Mouse (Mus musculus): ENCODE results near the gene Stk24.
"Not testable (repeated sequence)": the region's sequence is repeated elsewhere in the genome, so short reads cannot be mapped to it uniquely, and the experiment has no call there.

Stk24 gene

DNA sequence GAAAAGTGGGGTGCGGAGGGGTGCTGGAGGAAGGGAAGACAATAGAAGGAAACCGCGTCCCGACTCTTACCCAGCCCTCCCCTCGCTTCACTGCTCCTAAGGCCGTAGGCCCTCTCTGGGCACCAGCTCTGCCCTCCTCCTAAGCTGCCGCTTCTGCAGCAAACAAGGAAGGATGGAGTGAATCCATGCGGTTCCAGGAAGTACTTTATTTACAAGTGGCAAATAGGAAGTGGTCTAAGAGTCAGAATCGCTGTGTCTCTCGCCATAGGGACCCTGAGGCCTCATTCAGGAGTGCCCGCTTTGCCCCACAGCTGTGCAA, at the start of gene Stk24:
TSS of gene Stk24 (minus strand) at position 185 of the 319 bp plus-strand sequence.
- in situ Hi-C loops (cut with MboI; ENCODE audit: unreplicated experiment in 2 of 2) = loop anchor here (5.0 to 25.0 kb wide), 5 partner anchors 37 to 1183 kb away; no protein-coding TSS in a partner anchor

GRCm38 (mm10) chr14:121428148-121428547, 48.3 kb upstream of the Stk24 start:
- in situ Hi-C loops (cut with MboI; ENCODE audit: unreplicated experiment in 2 of 2) = loop anchor here in 1 of 2 experiments (5.0 kb wide), 1 partner anchor 151 kb away; no protein-coding TSS in a partner anchor

DNA sequence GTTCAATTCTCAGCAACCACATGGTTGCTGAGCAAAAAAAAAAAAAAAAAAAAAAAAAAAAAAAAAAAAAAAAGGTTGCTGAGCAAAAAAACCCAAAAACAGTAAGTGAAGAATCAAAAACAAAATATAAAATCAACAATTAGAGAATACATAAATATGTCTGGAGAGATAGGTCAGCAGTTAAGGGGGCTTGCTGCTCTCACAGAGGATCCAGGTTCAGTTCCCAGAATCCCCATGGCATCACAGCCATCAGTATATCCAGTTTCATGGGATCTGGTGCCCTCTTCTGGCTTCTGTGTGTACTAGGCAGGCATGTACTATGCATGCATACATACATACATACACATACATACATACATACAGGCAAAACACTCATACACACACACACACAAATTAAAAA, 46.9 kb upstream of the Stk24 start:
- in situ Hi-C loops (cut with MboI; ENCODE audit: unreplicated experiment in 2 of 2) = loop anchor here in 1 of 2 experiments (5.0 kb wide), 1 partner anchor 149 kb away; no protein-coding TSS in a partner anchor

DNA sequence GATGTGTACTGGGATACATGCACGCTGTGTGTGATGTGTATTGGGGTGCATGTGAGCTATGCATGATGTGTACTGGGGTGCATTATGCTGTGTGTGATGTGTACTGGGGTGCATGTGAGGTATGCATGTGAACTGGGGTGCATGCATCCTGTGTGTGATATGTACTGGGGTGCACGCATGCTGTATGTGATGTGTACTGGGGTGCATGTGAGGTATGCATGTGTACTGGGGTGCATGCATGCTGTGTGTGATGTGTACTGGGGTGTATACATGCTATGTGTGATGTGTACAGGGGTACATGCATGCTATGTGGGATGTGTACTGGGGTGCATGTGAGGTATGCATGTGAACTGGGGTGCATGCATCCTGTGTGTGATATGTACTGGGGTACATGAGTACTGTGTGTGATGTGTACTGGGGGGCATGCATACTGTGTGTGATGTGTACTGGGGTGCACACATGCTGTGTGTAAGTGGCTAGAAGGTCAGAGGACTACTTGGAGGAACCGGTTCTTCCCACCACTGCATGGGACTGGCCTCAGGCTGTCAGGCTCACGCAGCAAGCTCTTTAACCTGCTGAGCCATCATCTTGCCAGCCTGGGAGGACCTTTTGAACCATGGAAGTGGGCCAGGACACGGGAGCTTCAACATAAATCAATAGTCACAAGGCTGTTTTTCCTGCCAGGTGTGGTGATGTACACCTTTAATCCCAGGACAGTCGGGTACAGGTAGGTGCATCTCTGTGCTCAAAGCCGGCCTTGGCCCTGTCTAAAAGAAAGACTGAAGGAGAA, 45.4 kb upstream of the Stk24 start:
- in situ Hi-C loops (cut with MboI; ENCODE audit: unreplicated experiment in 2 of 2) = loop anchor here in 1 of 2 experiments (5.0 kb wide), 1 partner anchor 148 kb away; no protein-coding TSS in a partner anchor

DNA sequence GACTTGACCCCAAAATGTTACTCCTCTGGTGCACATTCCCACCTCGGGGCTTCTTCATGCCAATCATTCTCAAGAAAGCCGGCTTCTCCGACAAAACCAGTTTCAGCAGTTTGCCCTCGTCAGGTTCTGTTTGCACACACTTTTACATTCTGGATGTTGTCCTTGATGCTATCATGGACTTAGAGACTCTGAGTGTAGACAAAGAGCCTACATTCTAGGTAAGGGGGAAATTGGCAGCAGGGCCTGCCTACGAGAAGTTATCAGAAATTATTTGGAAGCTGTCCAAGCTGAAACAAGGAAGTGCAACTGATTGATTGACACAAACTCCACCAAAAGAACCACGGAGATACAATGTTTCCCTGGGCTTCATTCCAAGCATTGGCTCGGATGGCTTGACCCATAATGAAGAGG, 43.5 kb upstream of the Stk24 start:
- in situ Hi-C loops (cut with MboI; ENCODE audit: unreplicated experiment in 2 of 2) = no loop called here

DNA sequence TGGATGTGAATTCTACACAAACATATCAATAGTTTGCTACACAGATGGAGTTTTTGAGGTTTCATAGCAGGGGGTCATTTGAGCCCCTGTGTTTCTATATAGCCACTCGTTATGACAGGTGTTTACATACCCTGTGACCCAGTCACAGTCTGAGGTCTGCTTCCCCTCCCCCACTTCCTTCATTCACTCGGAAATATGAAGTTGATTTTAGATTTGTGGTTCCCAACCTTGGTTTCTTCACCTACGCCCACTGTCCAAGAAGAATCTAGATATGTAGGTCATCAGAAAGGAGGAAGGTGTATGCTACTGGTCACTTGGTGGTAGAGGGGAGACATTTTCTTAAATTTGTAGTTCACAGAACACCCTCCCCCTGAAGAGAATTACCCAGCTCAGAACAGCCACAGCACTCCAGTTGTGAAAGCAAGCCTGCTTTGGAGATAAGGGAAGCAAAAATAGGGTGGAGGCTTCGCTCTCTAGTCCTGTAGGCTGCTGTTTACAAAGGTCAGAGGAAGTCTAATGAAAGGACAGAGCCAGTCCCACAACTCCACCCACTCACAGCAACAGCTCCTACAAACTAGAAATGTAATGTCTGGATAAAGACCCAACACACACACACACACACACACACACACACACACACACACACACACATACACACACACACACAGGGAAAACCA, 43.0 kb upstream of the Stk24 start:
- in situ Hi-C loops (cut with MboI; ENCODE audit: unreplicated experiment in 2 of 2) = no loop called here

GRCm38 (mm10) chr14:121422000-121422399, 42.2 kb upstream of the Stk24 start:
- in situ Hi-C loops (cut with MboI; ENCODE audit: unreplicated experiment in 2 of 2) = no loop called here

- in situ Hi-C loops (cut with MboI; ENCODE audit: unreplicated experiment in 2 of 2) = no loop called here
Observed at GRCm38 (mm10) chr14:121417594-121417993, 37.8 kb upstream of the Stk24 start.

DNA sequence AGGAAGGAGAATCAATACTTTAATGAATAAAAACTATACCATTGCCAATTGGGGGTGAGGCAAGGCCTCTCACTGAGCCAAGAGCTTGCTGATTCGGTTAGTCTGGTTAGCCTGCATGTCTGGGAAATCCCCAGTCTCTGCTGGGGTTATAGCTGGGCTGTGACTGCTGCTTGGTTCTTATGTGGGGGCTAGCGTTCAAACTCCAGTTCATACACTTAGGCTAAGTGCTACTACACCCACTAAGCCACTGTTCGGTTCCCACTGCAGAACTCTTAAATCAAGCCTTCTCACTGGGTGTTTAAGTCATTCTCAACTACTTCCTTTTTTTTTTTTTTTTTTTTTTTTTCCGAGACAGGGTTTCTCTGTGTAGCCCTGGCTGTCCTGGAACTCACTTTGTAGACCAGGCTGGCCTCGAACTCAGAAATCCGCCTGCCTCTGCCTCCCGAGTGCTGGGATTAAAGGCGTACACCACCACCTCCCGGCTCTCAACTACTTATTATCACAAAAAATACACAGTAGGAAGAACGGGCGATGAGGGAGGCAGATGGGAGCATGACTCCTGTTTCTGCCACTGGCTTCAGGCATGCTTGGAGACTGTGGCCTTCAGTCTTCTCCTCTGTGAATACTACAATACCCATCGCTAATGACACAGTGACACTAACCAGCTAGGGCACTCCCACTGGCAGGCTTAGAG, 37.0 kb upstream of the Stk24 start:
- in situ Hi-C loops (cut with MboI; ENCODE audit: unreplicated experiment in 2 of 2) = no loop called here

- in situ Hi-C loops (cut with MboI; ENCODE audit: unreplicated experiment in 2 of 2) = no loop called here
Observed at GRCm38 (mm10) chr14:121414635-121415241, 34.9 kb upstream of the Stk24 start.

DNA sequence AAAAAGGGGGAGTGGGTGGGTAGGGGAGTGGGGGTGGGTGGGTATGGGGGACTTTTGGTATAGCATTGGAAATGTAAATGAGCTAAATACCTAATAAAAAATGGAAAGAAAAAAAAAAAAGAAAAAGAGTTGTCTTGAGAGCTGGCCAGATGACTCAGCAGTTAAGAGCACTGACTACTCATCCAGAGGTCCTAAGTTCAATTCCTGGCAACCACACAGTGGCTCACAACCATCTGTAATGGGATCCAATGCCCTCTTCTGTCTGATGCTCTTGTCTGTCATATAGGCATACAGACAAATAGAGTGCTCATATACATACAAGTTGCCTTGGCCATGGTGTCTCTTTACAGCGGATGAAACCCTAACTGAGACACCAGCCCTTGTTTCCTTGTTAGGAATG, 33.9 kb upstream of the Stk24 start:
- in situ Hi-C loops (cut with MboI; ENCODE audit: unreplicated experiment in 2 of 2) = not testable (repeated sequence)

DNA sequence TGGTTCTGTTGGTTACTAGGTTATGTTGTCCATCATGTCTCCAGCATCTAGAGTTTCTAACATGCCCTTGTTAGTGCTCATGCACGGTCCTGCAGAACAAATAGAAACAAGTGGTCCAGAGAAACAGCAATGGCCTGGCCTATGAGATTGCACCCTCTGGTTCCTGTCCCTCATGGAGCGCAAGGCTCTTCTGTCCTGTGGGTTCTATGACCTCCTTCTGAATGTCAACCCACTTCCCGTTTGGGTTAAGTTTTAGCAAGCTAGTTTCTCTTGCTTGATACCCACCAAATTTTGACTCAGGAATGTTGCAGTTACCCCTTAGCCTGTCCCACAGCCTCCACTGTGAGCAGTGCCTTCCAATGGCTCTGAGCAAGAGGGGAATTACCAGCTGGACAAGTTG, 29.1 kb upstream of the Stk24 start:
- in situ Hi-C loops (cut with MboI; ENCODE audit: unreplicated experiment in 2 of 2) = no loop called here

DNA sequence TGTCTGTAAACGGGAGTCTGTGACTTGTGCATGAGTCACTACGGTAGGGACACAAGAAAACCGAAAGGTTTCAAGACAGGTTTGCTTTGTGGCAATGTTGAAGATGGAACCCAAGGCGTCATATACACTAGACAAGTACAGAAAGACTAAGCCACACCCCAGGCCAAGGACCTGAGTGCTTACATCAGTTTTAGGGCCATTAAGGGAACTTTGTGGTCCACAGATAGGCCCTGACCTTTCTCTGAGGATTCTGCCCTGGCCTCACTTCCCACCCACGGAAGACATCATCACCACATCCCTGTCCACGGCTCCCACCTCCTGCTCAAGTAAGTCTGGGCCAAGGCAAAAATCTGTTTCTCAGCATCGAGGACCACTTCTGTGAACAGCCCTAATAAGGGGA, 27.1 kb upstream of the Stk24 start:
- in situ Hi-C loops (cut with MboI; ENCODE audit: unreplicated experiment in 2 of 2) = no loop called here

DNA sequence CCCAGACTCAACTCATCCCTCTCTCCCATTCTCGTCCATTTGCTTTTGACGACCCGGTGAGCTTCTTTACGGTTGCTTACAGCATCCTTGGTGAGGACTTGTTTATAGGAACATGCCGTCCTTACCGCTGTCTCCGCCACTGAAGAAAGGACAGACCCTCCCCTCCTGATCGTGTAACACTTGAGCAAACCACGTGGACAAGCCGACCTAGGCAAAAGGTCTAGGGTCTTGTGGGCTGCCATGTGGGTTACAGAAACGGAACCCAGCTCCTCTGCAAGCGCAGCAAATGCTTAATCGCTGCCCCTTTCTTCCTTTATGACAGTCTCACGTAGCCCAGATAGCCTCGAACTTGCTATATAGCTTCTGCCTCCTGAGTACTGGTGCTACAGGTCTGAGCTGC, 25.7 kb upstream of the Stk24 start:
- in situ Hi-C loops (cut with MboI; ENCODE audit: unreplicated experiment in 2 of 2) = no loop called here

DNA sequence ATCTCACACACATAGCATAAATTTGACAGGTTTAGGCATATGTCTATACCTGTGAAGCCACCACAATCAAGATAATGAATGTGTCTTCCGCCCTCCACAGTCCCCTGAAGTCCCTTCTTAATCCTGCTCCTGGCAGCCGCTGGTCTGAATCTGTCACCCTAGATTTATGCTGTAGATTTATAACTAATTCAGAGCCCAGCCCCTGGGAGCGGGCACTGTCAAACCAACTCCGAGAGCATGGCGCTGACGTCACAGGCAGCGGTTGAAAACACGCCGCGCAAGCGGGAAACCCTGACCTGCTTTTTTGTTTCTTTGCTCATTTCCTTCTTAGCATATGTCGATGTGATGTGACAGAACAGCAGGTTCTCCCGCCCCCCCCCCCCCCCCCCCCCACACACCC, 25.3 kb upstream of the Stk24 start:
- in situ Hi-C loops (cut with MboI; ENCODE audit: unreplicated experiment in 2 of 2) = no loop called here

GRCm38 (mm10) chr14:121399676-121400075, 19.9 kb upstream of the Stk24 start:
- in situ Hi-C loops (cut with MboI; ENCODE audit: unreplicated experiment in 2 of 2) = loop anchor here in 1 of 2 experiments (25.0 kb wide), 1 partner anchor 1163 kb away; no protein-coding TSS in a partner anchor

GRCm38 (mm10) chr14:121397471-121397870, 17.7 kb upstream of the Stk24 start:
- in situ Hi-C loops (cut with MboI; ENCODE audit: unreplicated experiment in 2 of 2) = loop anchor here in 1 of 2 experiments (25.0 kb wide), 1 partner anchor 1165 kb away; no protein-coding TSS in a partner anchor

GRCm38 (mm10) chr14:121395125-121395524, 15.3 kb upstream of the Stk24 start:
- in situ Hi-C loops (cut with MboI; ENCODE audit: unreplicated experiment in 2 of 2) = loop anchor here in 1 of 2 experiments (25.0 kb wide), 1 partner anchor 1167 kb away; no protein-coding TSS in a partner anchor

GRCm38 (mm10) chr14:121391927-121392326, 12.1 kb upstream of the Stk24 start:
- in situ Hi-C loops (cut with MboI; ENCODE audit: unreplicated experiment in 2 of 2) = loop anchor here in 1 of 2 experiments (25.0 kb wide), 1 partner anchor 1170 kb away; no protein-coding TSS in a partner anchor

DNA sequence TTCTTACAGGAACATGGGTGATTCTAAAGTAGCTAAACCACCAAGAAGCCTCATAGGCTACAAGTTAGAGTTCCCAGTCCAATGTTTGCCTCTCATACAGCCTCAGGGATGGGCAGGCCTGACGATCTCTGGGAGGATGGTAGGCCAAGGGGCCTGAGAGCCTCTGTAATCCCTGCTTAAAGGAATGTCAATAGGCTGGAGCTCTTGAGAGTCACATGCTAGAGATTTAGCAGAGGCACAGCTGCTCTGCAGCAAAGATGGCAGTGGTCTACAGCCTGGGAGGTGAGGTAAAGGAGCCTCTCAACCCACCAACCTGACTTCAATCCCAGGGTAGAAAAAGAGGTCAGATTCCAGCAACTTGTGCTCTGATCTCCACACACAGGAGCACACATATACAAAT, 7.9 kb upstream of the Stk24 start:
- in situ Hi-C loops (cut with MboI; ENCODE audit: unreplicated experiment in 2 of 2) = loop anchor here in 1 of 2 experiments (25.0 kb wide), 1 partner anchor 1175 kb away; no protein-coding TSS in a partner anchor
